In genomic region chr13:30669277-30669676, GRCm38 (mm10) we compare ENCODE assay signal across 16 mouse cellular contexts. TPM values are rescaled to one million over a fixed set of nuclear protein-coding genes. Genes with fewer than 3 reads are reported as not detected.
DNase-seq lines count a peak whose midpoint lies in the region; ATAC-seq lines count a peak whose summit lies in the region.
"Had no signal": no experiment of that assay in that cellular context is flagged by ENCODE, and none has a peak within 500 bp of the region (broad histone marks: within the 10 kb centered on the region; RNA-seq: fewer than 3 reads in every experiment).

No protein-coding gene starts in this region.

- intact Hi-C loops in left cerebral cortex, postnatal 4 days (cut with DNase I): no loop called here

- DNase-seq in cerebellum, postnatal 14 days: peak; percentile 57 to 68
- DNase-seq in cerebellum, postnatal 25 days: no peak
- peak; percentile 63 for DNase-seq in left cerebral cortex, postnatal 4 days
- DNase-seq in left cerebral cortex, adult 9 months (ENCODE audit: low spot score in 2 of 2): no peak
- no peak for DNase-seq in layer of hippocampus, postnatal 25 days (ENCODE audit: extremely low spot score in 1 of 2, low spot score in 1 of 2)
- DNase-seq in frontal cortex, postnatal 36 days (ENCODE audit: low spot score in 2 of 2): no peak
- DNase-seq: adrenal gland, adult 8-10 months; cerebellum, adult 11 months; cerebellum, adult 9-11 months; heart, postnatal 36 days; kidney, adult 8-10 months; kidney, postnatal 4 days; thymus, adult 2 months; thymus, postnatal 36 days had no signal

- peak; percentile 76 for ATAC-seq in megakaryocyte, adult 5-6 weeks (ENCODE audit: poor library complexity, severe bottlenecking)
- ATAC-seq: forebrain, embryonic 14.5 days had no signal

RNA-seq across cellular contexts. Expression of gene Dusp22, which starts 9.5 kb away (rescaled TPM):
- total RNA-seq in left cerebral cortex, postnatal 4 days (2021): 10 to 100 TPM; 22.8 to 24.8 TPM
- 77.1 and 97.8 TPM in 2 replicates for total RNA-seq in megakaryocyte, adult 5-6 weeks (2015)
- 58.1 and 65.5 TPM in 2 replicates for total RNA-seq in megakaryocyte, adult 5-6 weeks (2017)
- 10 to 100 TPM; 27.3 to 30.6 TPM for total RNA-seq in layer of hippocampus, postnatal 25 days (2021)

Comparison
In these comparisons a context has a peak if more than half of its experiments do, and no peak if none do; other contexts are left out.
1. DNase-seq: peak in cerebellum, postnatal 14 days (2 of 2) and left cerebral cortex, postnatal 4 days (single experiment); none in cerebellum, postnatal 25 days (0 of 2), left cerebral cortex, adult 9 months (0 of 2), layer of hippocampus, postnatal 25 days (0 of 2) and frontal cortex, postnatal 36 days (0 of 2).